Mouse (Mus musculus) mouse trophoblast stem cell (cell line): ENCODE data around the gene Gm44973.
"Not testable (repeated sequence)": the region's sequence is repeated elsewhere in the genome, so short reads cannot be mapped to it uniquely, and the experiment has no call there.

ENCODE experiments used
- in situ Hi-C, 2 experiments: fragments of 300-500 bp; cut with MseI, MboI; formaldehyde crosslinking; loops; 2 replicates in 1 of 2; 3 replicates in 1 of 2; pipeline ENCODE4 v1.15.1; 2025

Gene Gm44973

DNA sequence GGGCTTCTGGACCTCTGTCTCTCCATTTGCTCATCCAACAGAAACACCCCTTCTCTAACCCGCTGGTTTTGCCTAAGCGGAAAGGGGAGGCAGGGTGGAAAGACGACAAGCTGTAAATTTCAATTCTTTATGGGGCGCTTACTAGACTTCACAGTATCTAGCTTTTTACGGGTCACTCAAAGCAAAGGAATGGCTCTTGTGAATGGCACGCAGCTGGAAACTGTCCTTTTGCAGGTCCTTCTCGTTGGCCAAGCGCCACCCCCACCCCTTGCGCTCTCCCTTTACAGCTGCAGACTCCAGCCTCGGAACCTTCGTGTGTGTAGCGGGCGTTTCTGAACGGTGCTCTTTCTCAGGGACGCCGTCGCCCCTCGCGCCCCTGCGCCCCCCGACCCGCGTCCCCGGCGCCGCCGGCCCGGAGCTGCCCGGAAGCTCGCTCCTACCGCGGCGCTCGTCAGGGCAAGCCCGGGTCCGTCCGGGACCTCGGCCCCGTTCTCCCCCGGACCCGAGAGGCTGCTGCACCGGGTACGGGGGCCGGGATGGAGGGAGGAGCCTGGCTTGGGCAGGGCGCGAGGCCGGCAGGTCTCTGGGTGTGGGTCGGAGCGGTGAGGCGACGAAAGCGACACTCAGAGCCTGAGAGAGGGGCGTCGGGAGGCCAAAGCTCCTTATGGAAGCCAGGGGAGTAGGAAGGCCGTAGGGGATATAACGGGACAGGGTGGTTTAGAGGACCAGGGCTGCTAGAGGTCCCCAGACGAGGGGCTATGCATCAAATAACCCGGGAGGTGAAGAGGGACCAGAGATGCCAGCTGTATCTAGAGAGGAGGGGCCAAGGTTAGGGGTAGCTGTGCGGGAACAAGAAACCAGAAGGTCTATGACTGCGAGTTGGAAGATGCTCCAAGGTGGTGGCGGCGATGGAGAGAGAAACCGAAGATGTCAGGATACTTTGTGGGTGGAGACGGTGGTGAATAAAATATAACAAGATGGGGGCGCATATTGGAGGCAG lies 36.2 kb downstream of the Gm44973 start, which contains the start of gene Zfp580:
Gene Zfp580 (plus strand): TSS at position 346 of the 1,000 bp plus-strand sequence.
- in situ Hi-C loops: no loop called here

- in situ Hi-C loops: no loop called here
Observed at GRCm38 (mm10) chr7:5052438-5052837, 37.1 kb downstream of the Gm44973 start.

DNA sequence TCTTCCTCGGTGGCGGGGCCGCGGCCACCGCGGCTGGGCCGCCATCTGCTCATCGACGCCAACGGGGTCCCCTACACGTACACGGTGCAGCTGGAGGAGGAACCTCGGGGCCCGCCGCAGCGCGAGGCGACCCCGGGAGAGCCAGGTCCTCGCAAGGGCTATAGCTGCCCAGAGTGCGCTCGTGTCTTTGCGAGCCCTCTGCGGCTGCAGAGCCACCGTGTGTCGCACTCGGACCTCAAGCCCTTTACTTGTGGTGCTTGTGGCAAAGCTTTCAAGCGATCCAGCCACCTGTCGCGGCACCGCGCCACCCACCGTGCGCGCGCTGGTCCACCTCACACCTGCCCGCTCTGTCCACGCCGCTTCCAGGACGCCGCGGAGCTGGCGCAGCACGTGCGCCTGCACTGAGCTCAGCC lies 37.6 kb downstream of the Gm44973 start:
- in situ Hi-C loops: no loop called here

DNA sequence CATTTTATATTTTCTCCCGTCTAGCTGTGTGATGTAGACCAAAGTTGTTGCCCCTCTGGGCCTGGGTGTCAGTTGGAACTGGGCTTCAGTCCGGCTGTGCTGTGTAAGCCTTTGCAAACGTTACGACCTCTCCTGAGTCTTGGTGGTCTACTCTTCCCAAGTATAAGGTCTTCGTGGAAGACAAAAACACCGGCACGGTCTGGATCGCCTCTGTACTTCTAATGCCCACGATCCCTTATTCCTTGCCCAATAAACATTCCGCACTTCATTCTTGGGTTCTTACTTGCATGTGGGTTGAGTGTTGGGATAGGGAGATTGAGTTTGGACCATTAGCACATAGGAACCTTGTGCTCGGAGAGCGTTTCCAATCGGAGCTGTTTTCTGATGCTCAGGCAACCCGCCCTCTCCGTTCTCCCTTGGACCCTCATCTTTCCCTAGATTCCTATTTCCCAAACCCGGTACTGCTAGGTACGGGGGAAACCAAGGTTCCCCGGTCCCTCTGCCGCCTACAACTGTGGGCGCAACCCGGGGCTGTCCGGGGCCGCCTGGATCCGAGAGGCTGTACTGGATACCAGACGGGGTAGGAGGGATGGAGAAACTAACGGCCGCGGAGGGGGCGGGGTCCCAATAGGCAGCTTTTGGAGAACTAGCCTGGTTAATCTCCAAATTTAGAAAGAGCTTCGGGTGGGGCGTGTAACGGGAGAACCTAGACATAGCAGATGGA lies 38.3 kb downstream of the Gm44973 start:
- in situ Hi-C loops: no loop called here

DNA sequence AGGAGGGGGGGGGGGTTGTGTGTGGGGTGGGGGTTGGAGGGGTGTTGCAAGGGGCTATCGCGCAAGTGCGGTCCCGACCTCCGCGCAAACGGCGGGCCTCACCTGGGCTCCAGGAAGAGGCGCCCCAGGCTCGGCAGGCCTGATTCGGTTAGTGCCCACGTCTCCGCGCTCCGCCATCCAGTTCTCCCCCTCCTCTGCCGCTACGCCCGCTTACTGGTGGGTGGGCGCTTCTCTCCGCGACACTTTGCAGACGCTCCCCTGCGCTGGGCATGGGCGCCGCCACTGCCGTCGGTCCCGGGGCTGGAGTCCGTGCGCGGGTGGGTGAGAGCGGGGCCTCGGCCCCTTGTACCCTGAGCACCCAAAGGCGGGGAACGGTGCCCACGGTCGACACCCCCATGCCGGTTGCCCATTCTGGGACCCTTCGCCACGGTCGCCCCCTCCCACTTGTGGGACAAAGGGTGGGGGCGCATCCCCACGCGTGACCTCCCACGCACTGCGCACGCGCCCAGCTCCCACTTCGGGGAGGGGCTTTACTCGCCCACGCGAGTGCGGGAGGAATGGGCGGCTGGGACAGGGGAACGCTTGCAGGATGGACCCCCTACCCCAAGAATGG lies 41.5 kb downstream of the Gm44973 start:
- in situ Hi-C loops: no loop called here

DNA sequence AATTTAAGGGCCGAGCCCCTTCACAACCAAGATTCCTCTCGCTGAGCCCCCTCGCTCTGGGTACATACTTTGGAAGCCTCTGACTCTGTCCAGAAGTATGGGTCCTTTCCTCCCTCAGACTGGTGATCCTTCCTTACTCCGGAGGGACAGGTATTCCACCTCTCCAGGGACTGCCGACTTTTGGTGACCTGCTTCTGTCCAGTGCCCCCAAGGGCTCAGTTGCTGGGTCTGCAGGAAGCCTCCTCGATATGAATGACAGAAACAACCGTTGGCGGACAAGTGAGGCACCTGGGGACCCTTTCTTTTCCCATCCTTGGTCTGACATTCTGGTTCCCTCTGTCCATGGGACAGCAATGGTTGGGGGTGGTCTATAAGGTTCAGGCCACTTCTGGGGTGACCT lies 42.1 kb downstream of the Gm44973 start:
- in situ Hi-C loops: no loop called here

- in situ Hi-C loops: no loop called here
Observed at GRCm38 (mm10) chr7:5057804-5058203, 42.5 kb downstream of the Gm44973 start.

DNA sequence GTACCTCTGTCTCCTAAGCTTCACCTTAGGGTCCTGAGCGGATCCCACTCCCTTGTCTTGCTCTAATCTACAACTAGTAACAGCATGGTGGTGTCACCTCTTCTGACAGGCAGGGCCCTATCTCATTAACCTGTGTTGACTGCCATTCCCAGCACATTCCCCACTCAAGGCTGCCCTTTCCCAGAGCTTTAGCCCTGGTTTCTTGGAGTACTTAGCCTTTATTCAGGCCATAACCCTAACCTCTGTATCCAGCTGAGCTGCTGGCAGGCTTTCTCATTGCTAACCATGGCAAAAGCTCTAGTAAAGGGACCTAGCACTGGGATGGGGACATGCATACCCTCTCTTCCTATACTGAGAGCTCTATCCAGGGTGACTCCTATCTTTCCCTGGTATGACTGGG lies 43.3 kb downstream of the Gm44973 start:
- in situ Hi-C loops: no loop called here

DNA sequence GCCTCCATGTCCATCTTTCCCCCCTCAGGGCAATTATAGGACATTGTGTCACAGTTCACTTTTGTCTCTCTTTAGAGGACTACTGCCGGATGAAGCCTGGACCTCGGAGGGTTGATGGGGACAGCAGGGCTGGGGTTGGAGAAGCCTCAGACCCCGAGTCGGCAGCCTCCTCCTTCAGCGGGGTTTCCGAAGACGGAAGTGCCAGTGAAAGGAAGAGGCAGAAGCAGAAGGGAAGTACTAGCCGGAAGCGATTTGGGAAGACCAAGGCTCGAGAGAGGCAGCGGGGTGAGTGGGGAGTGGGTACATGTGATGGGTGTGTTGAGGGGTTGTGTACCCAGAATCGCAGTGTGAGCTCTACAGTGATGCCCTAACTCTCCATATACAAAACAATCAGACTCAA lies 44.1 kb downstream of the Gm44973 start:
- in situ Hi-C loops: no loop called here

GRCm38 (mm10) chr7:5060239-5060731 lies 45.0 kb downstream of the Gm44973 start:
- in situ Hi-C loops: no loop called here

- in situ Hi-C loops: no loop called here
Observed at GRCm38 (mm10) chr7:5060944-5061773, 45.9 kb downstream of the Gm44973 start.

GRCm38 (mm10) chr7:5061774-5062359 lies 46.6 kb downstream of the Gm44973 start, which contains the start of gene U2af2:
Gene U2af2 (plus strand): TSS chr7:5062143.
- in situ Hi-C loops: no loop called here

- in situ Hi-C loops: no loop called here
Observed at GRCm38 (mm10) chr7:5062360-5063001, 47.2 kb downstream of the Gm44973 start.

DNA sequence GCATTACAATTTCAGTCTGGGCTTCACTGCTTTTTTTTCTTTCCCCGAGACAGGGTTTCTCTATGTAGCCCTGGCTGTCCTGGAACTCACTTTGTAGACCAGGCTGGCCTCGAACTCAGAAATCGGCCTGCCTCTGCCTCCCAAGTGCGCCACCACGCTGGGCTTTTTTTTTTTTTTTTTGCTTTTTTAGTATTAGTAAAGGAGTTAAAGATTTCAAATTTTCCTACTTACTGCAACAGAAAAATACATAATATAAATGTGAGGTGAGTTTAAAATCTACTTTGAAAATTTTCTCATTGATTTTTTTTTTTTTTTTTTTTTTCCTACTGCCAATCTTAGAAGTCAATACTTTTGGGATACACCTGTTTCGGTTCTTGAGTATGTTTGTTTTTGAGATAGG lies 49.6 kb downstream of the Gm44973 start:
- in situ Hi-C loops: no loop called here

DNA sequence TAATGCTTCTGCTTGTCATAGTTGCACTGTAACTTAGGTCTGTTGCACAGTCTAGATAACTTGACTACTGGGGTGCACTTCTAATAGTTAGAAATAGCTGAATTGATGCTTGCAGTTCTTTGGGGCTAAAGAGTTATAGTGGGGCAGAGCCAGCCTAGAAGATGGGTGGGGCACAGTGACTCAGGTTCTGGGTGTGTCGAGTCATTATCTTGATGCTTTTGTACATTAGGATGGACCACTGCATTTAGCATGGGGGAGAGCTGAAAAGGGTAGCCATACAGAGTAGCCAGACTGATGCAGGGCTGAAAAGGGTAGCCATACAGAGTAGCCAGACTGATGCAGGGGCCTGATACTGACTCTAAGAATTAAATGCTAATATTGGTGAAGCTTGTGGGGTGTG lies 58.3 kb downstream of the Gm44973 start:
- in situ Hi-C loops: no loop called here

DNA sequence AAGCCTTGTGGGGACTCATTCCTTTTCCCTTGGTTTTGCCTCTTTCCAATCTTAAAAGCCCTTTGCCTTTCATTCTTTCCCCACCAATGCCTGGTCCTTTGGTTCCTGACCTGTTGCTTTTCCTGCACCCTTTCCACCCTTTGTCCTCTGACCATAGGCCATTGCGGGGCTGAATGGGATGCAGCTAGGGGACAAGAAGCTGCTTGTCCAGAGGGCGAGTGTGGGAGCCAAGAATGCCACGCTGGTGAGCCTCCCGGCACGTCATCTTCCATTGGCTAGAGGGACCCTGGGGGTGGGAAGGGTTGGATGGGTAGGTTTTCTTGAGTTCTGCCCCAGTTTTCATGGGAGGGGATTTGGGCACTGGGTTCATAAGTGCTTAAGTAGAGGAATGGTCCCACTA lies 59.7 kb downstream of the Gm44973 start:
- in situ Hi-C loops: no loop called here

GRCm38 (mm10) chr7:5076931-5077330 lies 61.6 kb downstream of the Gm44973 start:
- in situ Hi-C loops: no loop called here

DNA sequence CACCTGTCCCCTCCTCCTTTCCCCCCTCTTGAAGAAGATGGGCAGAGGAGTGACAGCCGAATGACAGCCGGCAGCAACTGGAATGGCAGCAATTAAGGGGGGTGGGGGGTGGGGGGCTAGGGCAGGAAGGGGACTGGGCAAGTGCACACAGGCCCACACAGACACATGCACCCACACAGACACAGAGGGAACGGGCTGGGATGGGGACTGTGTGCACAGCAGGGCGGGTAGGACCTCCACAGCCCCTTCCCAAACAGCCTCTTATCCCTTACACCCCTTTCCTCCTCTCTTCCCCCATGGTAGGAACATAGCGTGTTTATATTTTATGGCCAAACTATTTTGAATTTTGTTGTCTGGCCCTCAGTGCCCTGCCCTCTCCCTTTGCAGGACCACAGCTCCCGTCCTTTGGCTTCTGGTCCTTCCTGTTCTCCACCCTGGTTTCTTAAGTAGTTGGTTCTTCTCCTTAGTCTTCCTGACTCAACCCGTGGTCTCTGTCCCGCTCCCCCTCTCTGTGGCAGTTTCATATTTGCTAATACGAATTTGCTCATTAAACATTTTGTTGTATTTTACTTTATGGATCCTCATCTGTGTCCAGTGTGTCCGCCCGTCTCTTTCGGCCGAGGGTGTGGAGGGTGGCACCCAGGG lies 64.2 kb downstream of the Gm44973 start:
- in situ Hi-C loops: not testable (repeated sequence)

- in situ Hi-C loops: no loop called here
Observed at GRCm38 (mm10) chr7:5080010-5080751, 64.9 kb downstream of the Gm44973 start, which contains the start of gene Epn1. Gene Epn1 (plus strand): TSS chr7:5080235.
